Mouse (Mus musculus) kidney, postnatal 0 days (tissue): Measurements from ENCODE around the gene E130116L18Rik. TPM values are rescaled to one million over a fixed set of nuclear protein-coding genes. Genes with fewer than 3 reads are reported as not detected.
"Not testable (repeated sequence)": the region's sequence is repeated elsewhere in the genome, so short reads cannot be mapped to it uniquely, and the experiment has no call there.

Experiments used
- ATAC-seq: fragments of 200-750 bp; cut with Nextera tagmentation; replicated peaks from 2 replicates; pipeline ENCODE4 v1.8.0; 2017; ENCODE audit warnings: low read depth, moderate number of reproducible peaks, moderate TSS enrichment, moderate library complexity; ENCODE audit not compliant: low FRiP score
- DNase-seq: peaks from one replicate; pipeline ENCODE4 v3.0.0-alpha.2; 2016; ENCODE audit warnings: low spot score
- H3K27ac ChIP-seq: fragments of 300-500 bp; sonication (generic); 2 replicates; pipeline ENCODE4 v1.5.1; 2014; ENCODE audit warnings: mild to moderate bottlenecking
- H3K27me3 ChIP-seq: fragments of 300-500 bp; sonication (generic); 2 replicates; pipeline ENCODE4 v1.6.1; 2014; ENCODE audit warnings: low read length, mixed read lengths; ENCODE audit not compliant: insufficient read depth
- H3K36me3 ChIP-seq: fragments of 300-500 bp; sonication (generic); 2 replicates; pipeline ENCODE4 v1.6.1; 2014; ENCODE audit warnings: low read length, mixed read lengths; ENCODE audit not compliant: insufficient read depth
- H3K4me1 ChIP-seq: fragments of 300-500 bp; sonication (generic); replicated peaks from 2 replicates; pipeline ENCODE4 v1.6.1; 2014; ENCODE audit warnings: antibody characterized with exemption, low read length, mixed read lengths; ENCODE audit not compliant: insufficient read depth
- H3K4me2 ChIP-seq: fragments of 300-500 bp; sonication (generic); 2 replicates; pipeline ENCODE4 v1.6.1; 2014; ENCODE audit warnings: mild to moderate bottlenecking, low read length, moderate library complexity, mixed read lengths
- H3K4me3 ChIP-seq: fragments of 300-500 bp; sonication (generic); replicated peaks from 2 replicates; pipeline ENCODE4 v1.5.1; 2014; ENCODE audit warnings: low read depth, low read length
- H3K9ac ChIP-seq: fragments of 300-500 bp; sonication (generic); 2 replicates; pipeline ENCODE4 v1.6.1; 2014; ENCODE audit warnings: low read depth, low read length
- H3K9me3 ChIP-seq: fragments of 300-500 bp; sonication (generic); replicated peaks from 2 replicates; pipeline ENCODE4 v1.6.1; 2016; ENCODE audit warnings: low read length, inconsistent platforms, mixed read lengths
- CTCF ChIP-seq: IDR thresholded peaks from 2 replicates; pipeline ENCODE4 v1.5.1; 2016; ENCODE audit warnings: antibody characterized with exemption, low read depth, mild to moderate bottlenecking, moderate library complexity
- WGBS: fragments of 180-500 bp; shearing (Covaris S2); extraction: QIAGEN DNeasy Blood & Tissue Kit; methylation state at CpG from one replicate; pipeline ENCODE4 v1.1.7; 2014; 5-methylcytosine and 5-hydroxymethylcytosine counted together
- polyA plus RNA-seq: library from polyadenylated mRNA; unstranded; fragments of >200 nt; fragmentation: Nextera tagmentation; extraction: Ambion mirVana; gene quantifications from 2 replicates; pipeline ENCODE4 v1.2.1, GENCODE M21; 2015

The E130116L18Rik gene
- polyA plus RNA-seq, 1 experiment from 2014 or later, result 0.74 TPM

DNA sequence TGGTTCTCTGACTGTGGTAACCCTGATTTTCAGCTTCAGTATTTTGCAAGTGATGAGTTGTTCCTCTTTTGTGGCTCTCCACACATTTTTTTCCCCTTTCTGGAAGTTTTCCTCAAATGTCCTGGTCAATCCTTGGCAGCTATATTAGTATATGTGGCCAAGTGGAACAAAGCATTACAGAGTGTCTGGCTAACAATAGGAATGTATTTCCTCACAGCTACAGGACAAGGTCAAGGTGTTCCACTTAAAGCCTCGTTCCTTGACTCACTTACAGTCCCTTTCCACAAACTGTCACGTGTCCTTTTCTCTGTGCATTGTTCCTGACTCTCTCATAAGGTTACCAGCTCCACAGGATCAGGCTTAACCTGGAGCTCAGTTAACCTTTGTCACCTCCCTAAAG is 38.4 kb downstream of the E130116L18Rik start:
- H3K4me2 ChIP-seq, result no peak overlapping the region
- H3K4me1 ChIP-seq, result no peaks in the 10 kb centered on the region
- ATAC-seq (no peak), DNase-seq (no peak)
- 57% methylated on average over 2 of the region's 2 CpGs for WGBS
- no peak overlapping the region for H3K9ac ChIP-seq
- no peaks in the 10 kb centered on the region for H3K9me3 ChIP-seq
- no peaks in the 10 kb centered on the region for H3K36me3 ChIP-seq
- H3K27ac ChIP-seq, result no peak overlapping the region
- TF ChIP-seq CTCF, result no peak
- no peak overlapping the region for H3K4me3 ChIP-seq
- no peaks in the 10 kb centered on the region for H3K27me3 ChIP-seq

DNA sequence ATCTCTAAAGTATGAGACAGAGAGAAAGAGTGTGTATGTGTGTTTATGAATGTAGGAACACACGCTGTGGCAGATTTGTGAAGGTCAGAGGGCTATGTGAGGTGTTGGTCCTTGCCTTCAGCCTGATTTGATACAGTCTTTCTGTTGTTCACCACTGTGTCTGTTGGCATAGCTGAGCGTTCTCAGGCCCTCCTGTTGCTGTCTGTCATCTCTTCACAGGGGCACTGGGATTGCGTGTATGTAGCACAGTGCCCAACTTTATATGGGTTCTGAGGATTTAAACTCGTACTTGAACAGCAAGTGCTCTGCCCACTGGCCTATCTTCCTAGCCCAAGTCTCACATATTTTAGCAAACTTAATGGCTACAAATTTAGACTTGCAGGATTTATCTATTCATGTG is 39.4 kb downstream of the E130116L18Rik start:
- TF ChIP-seq CTCF, result no peak
- no peaks in the 10 kb centered on the region for H3K36me3 ChIP-seq
- no peak overlapping the region for H3K9ac ChIP-seq
- no peaks in the 10 kb centered on the region for H3K9me3 ChIP-seq
- no peaks in the 10 kb centered on the region for H3K27me3 ChIP-seq
- H3K4me2 ChIP-seq, result no peak overlapping the region
- H3K4me3 ChIP-seq, result no peak overlapping the region
- H3K27ac ChIP-seq, result no peak overlapping the region
- WGBS, result 89% methylated on average over 4 of the region's 4 CpGs
- ATAC-seq, result no peak
- no peak for DNase-seq
- no peaks in the 10 kb centered on the region for H3K4me1 ChIP-seq

DNA sequence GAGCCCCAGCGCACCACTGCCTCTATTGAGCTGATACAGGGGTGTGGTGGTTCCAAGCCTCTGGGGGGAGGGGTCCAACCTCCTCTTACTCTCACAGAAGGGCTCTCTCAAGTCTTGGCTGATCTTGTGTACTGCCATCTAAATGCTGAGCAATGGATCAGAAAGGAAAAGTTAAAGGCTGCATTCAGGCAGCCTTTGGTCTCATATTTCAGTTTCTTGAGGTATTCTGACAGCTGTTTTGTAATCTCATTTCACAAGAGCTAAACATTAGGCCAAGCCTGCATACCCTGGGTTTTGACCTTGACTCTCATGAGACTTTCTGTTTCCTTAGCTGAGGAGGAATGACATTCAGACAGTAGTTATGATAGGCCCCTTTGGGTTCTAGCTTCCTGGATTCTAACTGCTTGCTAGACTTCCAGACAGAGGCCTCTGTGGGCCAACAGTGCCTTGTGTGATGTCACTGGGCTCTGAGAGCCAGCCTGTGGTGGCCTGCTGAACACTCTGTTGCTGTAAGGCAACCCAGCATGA is 41.9 kb downstream of the E130116L18Rik start, which contains the start of gene Galntl5:
Gene Galntl5, plus strand, starts transcription at position 457 of the 528 bp plus-strand sequence.
- H3K4me3 ChIP-seq, result no peak within 1 kb of the TSS
- ATAC-seq (peak; percentile 70), DNase-seq (peak; percentile 50)
- no peaks in the 10 kb centered on the region for H3K4me1 ChIP-seq
- WGBS, result 86% methylated on average over 1 of the region's 1 CpGs
- peak within 1 kb of the TSS; percentile 75 for H3K27ac ChIP-seq
- TF ChIP-seq CTCF, result no peak
- no peak within 1 kb of the TSS for H3K9ac ChIP-seq
- H3K36me3 ChIP-seq, result no peaks in the 10 kb centered on the region
- H3K4me2 ChIP-seq, result no peak within 1 kb of the TSS
- H3K27me3 ChIP-seq, result no peaks in the 10 kb centered on the region
- no peaks in the 10 kb centered on the region for H3K9me3 ChIP-seq

DNA sequence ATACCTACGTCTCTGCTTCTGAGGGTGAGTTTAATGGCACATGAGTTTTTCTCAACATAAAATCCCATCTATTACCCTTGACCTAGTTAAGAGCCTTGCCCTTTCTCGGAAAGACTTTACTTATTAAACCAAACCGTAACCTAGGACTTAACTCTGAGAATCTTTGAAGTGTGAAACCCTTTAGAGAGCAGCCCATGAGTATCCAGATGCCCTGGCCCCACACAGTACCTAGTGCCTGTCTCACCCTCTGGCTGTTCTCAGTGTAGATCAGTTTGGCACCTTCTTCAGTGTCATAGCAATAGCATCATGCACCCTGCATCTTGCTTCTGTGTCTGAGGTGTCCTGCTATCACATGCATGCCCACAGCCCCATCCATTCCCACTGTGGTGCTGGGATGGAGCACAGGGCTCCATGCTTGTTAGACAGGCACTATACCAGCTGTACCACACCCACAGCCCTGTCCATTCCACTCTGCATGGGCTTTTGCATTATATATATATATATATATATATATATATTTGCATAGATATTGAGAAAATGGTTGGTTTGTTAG is 42.9 kb downstream of the E130116L18Rik start:
- Histone ChIP-seq H3K36me3 (no peaks in the 10 kb centered on the region), H3K4me1 (no peaks in the 10 kb centered on the region), H3K27ac (no peak overlapping the region), H3K27me3 (no peaks in the 10 kb centered on the region), H3K4me2 (no peak overlapping the region), H3K9me3 (no peaks in the 10 kb centered on the region), H3K4me3 (no peak overlapping the region), H3K9ac (no peak overlapping the region)
- ATAC-seq (peak; percentile 45), DNase-seq (no peak)
- 71% methylated on average over 3 of the region's 3 CpGs for WGBS
- TF ChIP-seq CTCF, result no peak

DNA sequence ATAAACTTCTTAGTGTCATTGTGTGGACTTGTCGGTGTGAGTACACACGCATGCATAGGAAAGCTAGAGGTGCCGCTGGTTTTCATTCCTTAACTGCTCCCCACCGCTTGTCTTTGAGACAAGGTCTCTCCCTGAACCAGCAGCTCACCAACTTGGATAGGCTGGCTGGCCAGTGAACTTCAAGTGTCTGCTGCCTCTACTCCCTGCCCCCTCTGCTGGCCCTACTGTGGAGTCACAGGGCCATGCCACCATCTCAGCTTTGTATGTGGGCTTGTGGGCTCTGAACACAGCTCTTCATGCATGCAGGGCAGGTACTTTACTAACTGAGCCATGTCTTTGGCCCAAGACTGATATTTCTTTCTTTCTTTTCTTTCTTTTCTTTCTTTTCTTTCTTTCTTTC is 43.7 kb downstream of the E130116L18Rik start:
- Histone ChIP-seq H3K4me3 (no peak overlapping the region), H3K9ac (no peak overlapping the region), H3K27ac (peak overlapping the region; percentile 14), H3K36me3 (no peaks in the 10 kb centered on the region), H3K9me3 (no peaks in the 10 kb centered on the region), H3K27me3 (no peaks in the 10 kb centered on the region), H3K4me1 (no peaks in the 10 kb centered on the region), H3K4me2 (no peak overlapping the region)
- WGBS, result 94% methylated on average over 4 of the region's 4 CpGs
- no peak for DNase-seq
- ATAC-seq, result no peak
- peak; percentile 34; the same call in 1 of the 2 replicates for TF ChIP-seq CTCF

DNA sequence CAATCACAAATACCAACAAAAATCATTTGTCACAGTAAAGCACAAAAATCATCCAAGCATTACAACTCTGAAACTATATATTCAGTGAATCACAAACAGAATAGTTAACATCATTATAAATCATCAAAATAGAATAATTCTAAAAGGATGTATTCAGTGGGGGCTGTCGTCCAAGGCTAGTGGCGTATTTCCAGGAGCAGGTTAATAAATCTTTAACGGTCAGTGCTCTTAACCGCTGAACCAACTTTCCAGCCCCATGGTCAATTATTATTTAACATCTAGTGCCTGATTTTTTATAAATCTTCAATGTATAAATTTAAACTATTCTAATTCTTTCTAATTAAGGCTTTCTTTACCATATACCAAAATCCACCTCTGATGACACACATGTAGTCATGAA is 44.4 kb downstream of the E130116L18Rik start:
- not testable (repeated sequence) for H3K4me1 ChIP-seq, H3K9ac ChIP-seq, H3K4me3 ChIP-seq, H3K27me3 ChIP-seq, H3K4me2 ChIP-seq, H3K27ac ChIP-seq, ATAC-seq, DNase-seq, H3K9me3 ChIP-seq, H3K36me3 ChIP-seq
- 22% methylated on average over 4 of the region's 4 CpGs for WGBS

DNA sequence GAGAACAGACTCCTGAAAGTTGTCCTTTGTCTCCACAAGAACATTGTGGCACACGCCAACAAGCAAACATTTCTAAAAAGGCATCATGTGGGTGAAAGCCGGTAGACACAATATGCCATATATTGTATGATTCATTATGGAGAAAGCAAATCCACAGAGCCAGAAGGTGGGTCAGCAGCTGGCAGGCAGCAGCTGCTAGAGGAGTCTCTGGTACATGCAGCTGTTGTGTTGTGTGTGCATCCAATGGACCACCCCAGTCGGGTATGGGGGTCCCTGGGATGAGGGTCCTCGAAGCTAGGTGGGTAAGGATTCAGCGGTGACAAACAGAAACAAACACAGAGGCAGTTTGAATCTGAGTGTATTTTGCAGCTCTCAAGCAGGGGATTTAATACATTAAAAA is 45.0 kb downstream of the E130116L18Rik start:
- WGBS, result 93% methylated on average over 5 of the region's 5 CpGs
- not testable (repeated sequence) for H3K4me2 ChIP-seq, H3K9me3 ChIP-seq, H3K36me3 ChIP-seq, H3K4me3 ChIP-seq, ATAC-seq, H3K27me3 ChIP-seq, H3K9ac ChIP-seq, H3K4me1 ChIP-seq, DNase-seq, H3K27ac ChIP-seq

Other genes with a start within 250 kb of the E130116L18Rik start
- gene Prkag2, start 122.5 kb downstream of the E130116L18Rik start, polyA plus RNA-seq, result 36.4 and 39.4 TPM in 2 replicates
- not detected in 2 replicates for gene Galntl5, start 41.7 kb downstream of the E130116L18Rik start, polyA plus RNA-seq
- gene Galnt11, start 1.2 kb downstream of the E130116L18Rik start, polyA plus RNA-seq, result 212 and 231 TPM in 2 replicates